Mouse (Mus musculus) brain, adult 2 months (tissue): ENCODE data around the gene Snx4.
A peak's percentile ranks its signal among the peaks of the same experiment; 100 is the strongest.

Experiments
- DNase-seq: peaks from one replicate; pipeline ENCODE4 v3.0.0; 2011; ENCODE audit warnings: low read depth, low spot score

Gene Snx4

GRCm38 (mm10) chr16:33342356-33342755 lies 91.1 kb downstream of the Snx4 start:
- DNase-seq = no peak

GRCm38 (mm10) chr16:33343106-33343505 lies 91.9 kb downstream of the Snx4 start:
- no peak for DNase-seq

GRCm38 (mm10) chr16:33343601-33344000 lies 92.4 kb downstream of the Snx4 start:
- DNase-seq = no peak

- peak; percentile 94 for DNase-seq
These were observed 93.1 kb downstream of the Snx4 start for GRCm38 (mm10) chr16:33344379-33344778.

GRCm38 (mm10) chr16:33344875-33345274 lies 93.6 kb downstream of the Snx4 start:
- peak; percentile 51 for DNase-seq

GRCm38 (mm10) chr16:33346376-33346775 lies 95.1 kb downstream of the Snx4 start:
- no peak for DNase-seq

- no peak for DNase-seq
These were observed 95.9 kb downstream of the Snx4 start for GRCm38 (mm10) chr16:33347134-33347533.
